Mouse (Mus musculus) neural tube, embryonic 12.5 days (tissue): ENCODE measurements around the gene Hcfc2. TPM values are rescaled to one million over a fixed set of nuclear protein-coding genes. Genes with fewer than 3 reads are reported as not detected.

Source experiments
- ATAC-seq: fragments of 200-750 bp; cut with Nextera tagmentation; 2 replicates; pipeline ENCODE4 v1.8.0; 2017; ENCODE audit warnings: low read depth, mild to moderate bottlenecking, moderate TSS enrichment, moderate library complexity; ENCODE audit not compliant: low FRiP score
- H3K27ac ChIP-seq: fragments of 300-500 bp; sonication (generic); 2 replicates; pipeline ENCODE4 v1.5.1; 2016
- H3K27me3 ChIP-seq: fragments of 300-500 bp; sonication (generic); replicated peaks from 2 replicates; pipeline ENCODE4 v1.6.1; 2016; ENCODE audit warnings: mild to moderate bottlenecking
- H3K36me3 ChIP-seq: fragments of 300-500 bp; sonication (generic); 2 replicates; pipeline ENCODE4 v1.6.1; 2016; ENCODE audit warnings: mild to moderate bottlenecking
- H3K4me1 ChIP-seq: fragments of 300-500 bp; sonication (generic); 2 replicates; pipeline ENCODE4 v1.6.1; 2016
- H3K4me2 ChIP-seq: fragments of 300-500 bp; sonication (generic); replicated peaks from 2 replicates; pipeline ENCODE4 v1.6.1; 2016; ENCODE audit warnings: mild to moderate bottlenecking
- H3K4me3 ChIP-seq: fragments of 300-500 bp; sonication (generic); 2 replicates; pipeline ENCODE4 v1.5.1; 2016
- H3K9ac ChIP-seq: fragments of 300-500 bp; sonication (generic); 2 replicates; pipeline ENCODE4 v1.6.1; 2016; ENCODE audit warnings: mild to moderate bottlenecking
- H3K9me3 ChIP-seq: fragments of 300-500 bp; sonication (generic); 2 replicates; pipeline ENCODE4 v1.6.1; 2016; ENCODE audit warnings: mild to moderate bottlenecking
- WGBS: fragments of 180-500 bp; shearing (Covaris S2); methylation state at CpG from one replicate; pipeline ENCODE4 v1.1.7; 2016; 5-methylcytosine and 5-hydroxymethylcytosine counted together
- polyA plus RNA-seq: library from polyadenylated mRNA; unstranded; fragments of >200 nt; fragmentation: Nextera tagmentation; extraction: Ambion mirVana; gene quantifications from 2 replicates; pipeline ENCODE4 v1.2.1, GENCODE M21; 2016

Gene Hcfc2
- polyA plus RNA-seq, 1 experiment from 2014 or later = 47.2 TPM

- no peak overlapping the region for H3K4me2 ChIP-seq
- H3K9me3 ChIP-seq = no peaks in the 10 kb centered on the region
- no peak overlapping the region for H3K9ac ChIP-seq
- H3K27ac ChIP-seq = no peak overlapping the region
- no peaks in the 10 kb centered on the region for H3K27me3 ChIP-seq
- no peak overlapping the region for H3K4me3 ChIP-seq
- no peaks in the 10 kb centered on the region for H3K4me1 ChIP-seq
- no peak for ATAC-seq
- WGBS = 91% methylated on average over 3 of the region's 3 CpGs
- H3K36me3 ChIP-seq = no peaks in the 10 kb centered on the region
Measured at GRCm38 (mm10) chr10:82780322-82780721, 84.4 kb downstream of the Hcfc2 start.

GRCm38 (mm10) chr10:82780816-82781215 is 84.9 kb downstream of the Hcfc2 start:
- ATAC-seq = no peak
- Histone ChIP-seq H3K4me2 (no peak overlapping the region), H3K4me1 (no peaks in the 10 kb centered on the region), H3K27me3 (no peaks in the 10 kb centered on the region), H3K27ac (no peak overlapping the region), H3K36me3 (no peaks in the 10 kb centered on the region), H3K9me3 (no peaks in the 10 kb centered on the region), H3K4me3 (no peak overlapping the region), H3K9ac (no peak overlapping the region)

- no peak overlapping the region for H3K27ac ChIP-seq
- no peaks in the 10 kb centered on the region for H3K4me1 ChIP-seq
- WGBS = 47% methylated on average over 2 of the region's 2 CpGs
- H3K4me3 ChIP-seq = no peak overlapping the region
- H3K9me3 ChIP-seq = no peaks in the 10 kb centered on the region
- no peaks in the 10 kb centered on the region for H3K27me3 ChIP-seq
- ATAC-seq = no peak
- no peak overlapping the region for H3K9ac ChIP-seq
- no peaks in the 10 kb centered on the region for H3K36me3 ChIP-seq
- no peak overlapping the region for H3K4me2 ChIP-seq
Measured at GRCm38 (mm10) chr10:82782472-82782871, 86.5 kb downstream of the Hcfc2 start.

GRCm38 (mm10) chr10:82789181-82789580 is 93.2 kb downstream of the Hcfc2 start:
- Histone ChIP-seq H3K9me3 (no peaks in the 10 kb centered on the region), H3K36me3 (no peaks in the 10 kb centered on the region), H3K4me1 (no peaks in the 10 kb centered on the region), H3K4me2 (no peak overlapping the region), H3K4me3 (no peak overlapping the region), H3K9ac (no peak overlapping the region), H3K27ac (no peak overlapping the region), H3K27me3 (no peaks in the 10 kb centered on the region)
- no peak for ATAC-seq

GRCm38 (mm10) chr10:82790504-82790903 is 94.5 kb downstream of the Hcfc2 start:
- Histone ChIP-seq H3K4me1 (no peaks in the 10 kb centered on the region), H3K27ac (no peak overlapping the region), H3K9ac (no peak overlapping the region), H3K36me3 (no peaks in the 10 kb centered on the region), H3K9me3 (no peaks in the 10 kb centered on the region), H3K4me2 (no peak overlapping the region), H3K4me3 (no peak overlapping the region), H3K27me3 (no peaks in the 10 kb centered on the region)
- 93% methylated on average over 5 of the region's 5 CpGs for WGBS
- ATAC-seq = no peak

GRCm38 (mm10) chr10:82791713-82792112 is 95.8 kb downstream of the Hcfc2 start:
- no peak for ATAC-seq
- Histone ChIP-seq H3K4me3 (no peak overlapping the region), H3K9me3 (no peaks in the 10 kb centered on the region), H3K36me3 (no peaks in the 10 kb centered on the region), H3K4me1 (no peaks in the 10 kb centered on the region), H3K9ac (no peak overlapping the region), H3K27ac (no peak overlapping the region), H3K4me2 (no peak overlapping the region), H3K27me3 (no peaks in the 10 kb centered on the region)
- WGBS = 95% methylated on average over 3 of the region's 3 CpGs

Other genes starting within 250 kb of the Hcfc2 start
- not detected in 2 replicates for gene Gm1553, start 203.5 kb upstream of the Hcfc2 start, polyA plus RNA-seq
- 29.3 and 31.2 TPM in 2 replicates for gene 1190007I07Rik, start 72.9 kb upstream of the Hcfc2 start, polyA plus RNA-seq
- gene Tdg, start 66.3 kb upstream of the Hcfc2 start, polyA plus RNA-seq = 263 and 283 TPM in 2 replicates
- gene Glt8d2, start 5.5 kb upstream of the Hcfc2 start, polyA plus RNA-seq = 3.7 and 4.2 TPM in 2 replicates
- gene Nfyb, start 68.0 kb downstream of the Hcfc2 start, polyA plus RNA-seq = 55.6 and 56.8 TPM in 2 replicates
- 154 and 166 TPM in 2 replicates for gene Txnrd1, start 137.8 kb downstream of the Hcfc2 start, polyA plus RNA-seq
- 0.39 and 0.46 TPM in 2 replicates for gene Eid3, start 170.5 kb downstream of the Hcfc2 start, polyA plus RNA-seq